Mouse (Mus musculus) megakaryocyte, embryonic 14.5 days (primary cell): ENCODE results near the gene Idua.

Source experiments
- FLI1 ChIP-seq: IDR thresholded peaks from 2 replicates; pipeline ENCODE4 v1.6.1; 2012; ENCODE audit warnings: low read length, inconsistent platforms, mixed read lengths
- GATA1 ChIP-seq: IDR thresholded peaks from 3 replicates; pipeline ENCODE4 v1.6.1; 2012; ENCODE audit warnings: mixed read lengths, low read length, inconsistent platforms, borderline replicate concordance

DNA sequence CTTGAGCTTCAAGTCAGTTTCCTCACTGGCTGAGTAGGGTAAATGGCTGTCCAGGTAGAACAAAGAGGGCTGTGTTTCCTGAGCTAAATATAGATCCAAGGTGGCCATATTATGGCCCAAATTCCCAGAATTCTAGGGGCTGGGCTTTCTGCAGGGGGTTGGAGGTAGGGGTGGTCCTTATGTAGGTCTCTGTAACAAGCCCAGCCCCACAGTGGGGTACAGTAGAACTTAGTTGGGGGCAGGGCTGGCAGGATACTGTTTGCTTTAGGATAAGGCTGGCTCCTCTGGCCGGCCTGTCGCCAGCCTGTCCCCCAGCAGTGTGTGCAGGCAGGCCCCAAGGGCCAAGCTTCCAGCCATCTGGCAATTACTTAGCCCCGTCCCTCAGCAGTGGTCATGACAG, 40.2 kb downstream of the Idua start:
- TF ChIP-seq GATA1 (no peak), FLI1 (no peak)
